Mouse (Mus musculus) frontal cortex, postnatal 14 days (tissue): ENCODE measurements around the gene Eif4g3.
A peak's percentile ranks its signal among the peaks of the same experiment; 100 is the strongest.
"Not testable (repeated sequence)": the region's sequence is repeated elsewhere in the genome, so short reads cannot be mapped to it uniquely, and the experiment has no call there.

Experiments used
- DNase-seq, 2 experiments: peaks; one replicate each; pipeline ENCODE4 v3.0.0; 2022; ENCODE audit warnings: low spot score in 2 of 2

Eif4g3 gene

DNA sequence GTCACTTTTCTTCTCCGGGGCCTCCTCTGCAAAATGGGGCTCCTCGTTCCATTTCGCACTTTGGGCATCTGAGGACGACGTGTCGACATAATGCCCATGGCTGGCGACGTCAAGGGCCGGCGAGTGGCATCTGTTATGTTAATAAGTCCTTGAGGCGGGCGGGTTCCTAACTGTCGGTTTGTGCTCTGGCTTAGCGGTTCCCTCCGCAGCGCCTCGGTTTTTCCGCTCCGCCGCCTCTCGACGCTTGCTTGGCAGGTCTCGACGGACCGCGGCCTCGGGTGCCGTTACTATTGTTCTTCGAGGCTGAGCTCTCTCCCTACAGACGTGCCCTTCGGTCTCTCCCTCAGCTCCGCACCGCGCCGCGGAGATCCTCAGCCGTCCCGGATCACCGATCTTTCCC lies at the start of gene Eif4g3:
Gene Eif4g3, plus strand, starts transcription at position 133 of the 400 bp plus-strand sequence.
- no peak for DNase-seq

DNA sequence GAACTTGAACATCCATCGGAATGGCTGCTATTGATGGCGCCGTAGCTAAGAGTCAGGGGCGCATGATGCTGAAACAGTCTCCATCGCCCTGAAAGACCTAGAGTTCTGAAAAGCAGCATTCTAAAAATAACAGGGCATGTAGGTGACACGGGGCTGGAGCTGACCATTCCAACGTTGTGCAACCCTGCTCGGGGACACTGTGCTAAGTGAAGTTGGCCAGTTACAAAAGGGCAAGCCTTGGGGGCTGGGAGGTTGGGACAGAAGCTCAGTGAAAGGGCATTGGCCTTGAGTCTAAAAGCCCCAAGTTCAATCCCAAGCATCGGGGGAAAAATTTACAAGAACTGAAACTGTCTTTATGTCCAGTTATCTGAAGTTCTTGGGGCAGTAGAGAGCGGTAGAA lies 49.3 kb upstream of the Eif4g3 start:
- DNase-seq = no peak

DNA sequence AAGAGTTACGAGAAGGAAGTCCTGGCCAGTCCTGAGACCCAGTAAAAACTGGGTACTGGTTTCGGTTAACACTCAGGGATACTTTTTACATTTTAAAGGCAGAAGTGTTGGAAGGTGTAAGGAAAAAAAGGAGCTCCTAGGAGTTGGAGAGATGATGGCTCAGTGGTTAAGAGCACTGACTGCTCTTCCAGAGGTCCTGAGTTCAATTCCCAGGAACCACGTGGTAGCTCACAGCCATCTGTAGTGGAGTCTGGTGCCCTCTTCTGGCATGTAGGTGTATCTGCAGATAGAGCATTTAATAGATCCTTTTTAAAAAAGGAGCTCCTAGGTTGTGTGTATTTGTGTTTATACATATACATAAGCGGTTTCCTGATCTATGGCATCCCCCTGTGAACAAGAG lies 47.4 kb upstream of the Eif4g3 start:
- DNase-seq = no peak

DNA sequence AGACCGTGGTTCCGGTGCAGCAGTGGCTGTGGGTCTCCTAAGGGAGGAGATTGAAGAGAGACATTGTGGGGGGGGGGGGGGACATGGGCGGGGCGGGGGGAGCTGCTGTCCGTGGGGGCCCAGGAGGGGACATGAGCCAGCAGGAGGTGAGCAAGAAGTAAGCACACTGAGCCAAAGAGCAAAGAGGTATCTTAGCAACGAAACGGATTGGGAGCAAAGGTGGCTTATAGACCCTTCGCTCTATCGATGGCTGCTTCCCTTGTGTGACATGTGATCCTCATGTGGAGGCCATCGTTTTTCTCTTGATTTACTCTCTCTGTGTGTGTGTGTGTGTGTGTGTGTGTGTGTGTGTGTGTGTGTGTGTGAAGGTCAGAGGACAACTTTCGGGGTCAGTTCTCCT lies 46.4 kb upstream of the Eif4g3 start:
- DNase-seq = no peak

DNA sequence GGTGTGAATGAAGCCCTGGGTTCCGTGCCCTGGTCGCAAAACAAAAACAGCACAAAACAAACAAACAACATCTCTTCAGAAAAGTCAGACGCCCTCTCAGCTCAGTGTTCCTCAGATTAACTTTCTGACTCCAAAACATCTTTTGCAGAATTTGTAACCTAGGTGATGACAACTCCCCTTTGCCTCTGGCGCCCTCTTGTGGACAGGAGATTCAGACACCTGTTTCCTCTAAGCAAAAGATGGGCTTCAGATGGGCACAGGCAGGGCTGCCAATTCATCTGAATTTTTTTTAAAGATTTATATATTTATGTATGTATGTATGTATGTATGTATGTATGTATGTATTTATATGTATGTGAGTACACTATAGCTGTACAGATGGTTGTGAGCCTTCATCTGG lies 40.0 kb upstream of the Eif4g3 start:
- peak in 1 of 2 experiments; percentile 56 for DNase-seq

DNA sequence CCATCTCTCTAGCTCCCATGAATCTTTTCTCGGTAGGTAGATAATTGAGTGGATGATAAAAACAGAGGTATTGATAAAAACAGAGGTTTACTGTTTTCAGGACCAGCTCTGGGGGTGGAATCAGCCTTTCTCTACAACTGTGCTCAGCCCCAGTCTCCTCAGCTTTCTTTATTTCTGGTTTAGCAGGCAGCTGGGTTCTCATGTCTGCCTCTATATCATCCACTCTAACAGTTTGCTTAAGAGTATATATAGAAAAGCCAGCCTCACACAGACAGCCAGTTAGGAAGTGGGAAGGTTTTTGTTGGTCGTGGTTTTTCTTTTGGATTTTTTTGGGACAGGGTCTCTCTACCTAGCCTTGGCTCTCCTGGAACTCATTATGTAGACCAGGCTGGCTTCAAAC lies 38.6 kb upstream of the Eif4g3 start:
- no peak for DNase-seq

DNA sequence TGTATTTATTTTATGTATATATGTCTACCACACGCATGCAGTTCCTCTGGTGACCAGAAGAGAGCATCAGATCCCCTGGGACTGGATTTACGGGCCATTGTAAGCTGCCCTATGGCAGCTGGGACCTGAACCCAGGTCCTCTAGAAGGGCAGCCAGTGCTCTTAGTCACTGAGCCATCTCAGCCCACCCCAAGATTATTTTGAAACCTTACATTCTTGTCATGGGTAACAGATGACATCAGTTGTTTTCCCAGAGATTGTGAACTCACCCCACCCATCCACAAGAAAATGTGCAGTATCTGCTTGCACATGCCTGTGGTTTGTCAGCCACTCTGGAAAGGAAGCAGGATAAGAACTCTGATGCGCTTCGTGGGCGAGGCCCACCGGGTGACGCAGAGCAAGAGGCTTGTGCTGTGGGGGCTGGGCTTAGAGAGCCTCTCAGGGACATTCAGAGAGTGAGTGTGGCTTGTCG lies 37.9 kb upstream of the Eif4g3 start:
- DNase-seq = no peak

DNA sequence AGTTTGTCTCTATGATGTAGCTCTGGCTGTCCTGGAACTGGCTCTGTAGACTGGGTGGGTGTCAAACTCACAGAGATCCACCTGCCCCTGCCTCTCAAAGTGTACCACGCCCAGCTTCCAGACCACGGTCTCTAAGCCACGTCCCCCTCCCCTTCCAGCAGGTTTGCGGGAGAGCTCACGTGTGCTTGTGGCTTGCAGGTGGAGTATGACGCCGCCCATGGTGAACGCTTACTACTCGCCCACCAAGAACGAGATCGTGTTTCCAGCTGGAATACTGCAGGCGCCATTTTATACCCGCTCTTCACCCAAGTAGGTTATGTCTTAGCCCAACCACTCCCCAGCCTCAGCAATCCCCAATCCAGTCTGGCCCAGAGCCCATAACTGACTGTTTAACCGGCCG lies 36.6 kb upstream of the Eif4g3 start:
- no peak for DNase-seq

DNA sequence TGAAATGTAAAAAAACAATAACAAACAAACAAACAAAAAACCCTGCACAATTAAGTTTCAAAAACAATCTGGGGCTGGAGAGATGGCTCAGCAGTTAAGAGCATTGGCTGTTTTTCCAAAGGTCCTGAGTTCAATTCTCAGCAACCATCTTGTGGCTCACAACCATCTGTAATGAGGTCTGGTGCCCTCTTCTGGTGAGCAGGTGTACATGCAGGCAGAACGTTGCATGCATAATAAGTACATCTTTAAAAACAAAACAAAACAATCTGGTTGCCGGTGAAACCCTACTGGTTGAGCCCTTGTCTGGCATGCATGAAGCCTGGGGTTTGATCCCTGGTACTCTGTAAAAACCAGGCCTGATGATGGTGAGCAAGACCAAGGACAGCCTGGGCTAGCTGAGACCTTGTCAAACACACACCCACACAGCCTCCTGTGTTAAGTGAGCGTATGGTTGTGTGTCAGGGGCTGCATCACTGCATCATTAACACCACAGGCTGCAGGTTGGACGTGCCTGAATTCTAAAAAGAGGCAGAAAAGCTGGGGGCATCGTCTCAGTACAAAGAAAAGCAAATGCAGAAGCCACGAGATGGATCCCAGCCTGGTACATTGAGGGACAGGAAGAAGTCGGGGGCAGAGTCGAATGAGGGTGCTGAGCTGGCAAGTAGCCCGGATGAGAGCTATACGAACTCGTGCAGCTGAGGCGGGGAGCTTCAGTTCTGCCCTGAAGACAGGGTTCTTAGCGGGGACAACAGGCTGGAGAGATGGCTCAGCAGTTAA lies 32.7 kb upstream of the Eif4g3 start:
- peak in 1 of 2 experiments; percentile 27 for DNase-seq

DNA sequence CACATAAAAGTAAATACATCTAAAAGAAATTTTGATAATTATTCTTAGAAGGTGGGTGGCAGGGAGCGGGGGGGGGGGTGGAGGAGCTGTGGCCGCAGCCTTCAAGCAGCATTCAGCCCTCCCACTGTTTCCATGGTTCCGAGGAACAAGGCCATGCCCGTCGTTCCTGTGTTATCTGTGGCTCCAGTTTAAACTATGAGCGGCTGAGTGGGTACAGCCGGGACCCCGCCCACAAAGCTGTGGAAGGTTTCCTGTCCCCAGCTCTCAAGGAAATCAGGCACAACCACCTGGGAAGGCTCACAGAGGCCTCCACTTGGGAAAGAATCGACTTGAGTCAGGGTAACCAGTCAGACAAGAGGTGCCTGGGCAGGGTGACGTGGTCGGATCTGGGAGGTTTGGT lies 32.1 kb upstream of the Eif4g3 start:
- no peak for DNase-seq

DNA sequence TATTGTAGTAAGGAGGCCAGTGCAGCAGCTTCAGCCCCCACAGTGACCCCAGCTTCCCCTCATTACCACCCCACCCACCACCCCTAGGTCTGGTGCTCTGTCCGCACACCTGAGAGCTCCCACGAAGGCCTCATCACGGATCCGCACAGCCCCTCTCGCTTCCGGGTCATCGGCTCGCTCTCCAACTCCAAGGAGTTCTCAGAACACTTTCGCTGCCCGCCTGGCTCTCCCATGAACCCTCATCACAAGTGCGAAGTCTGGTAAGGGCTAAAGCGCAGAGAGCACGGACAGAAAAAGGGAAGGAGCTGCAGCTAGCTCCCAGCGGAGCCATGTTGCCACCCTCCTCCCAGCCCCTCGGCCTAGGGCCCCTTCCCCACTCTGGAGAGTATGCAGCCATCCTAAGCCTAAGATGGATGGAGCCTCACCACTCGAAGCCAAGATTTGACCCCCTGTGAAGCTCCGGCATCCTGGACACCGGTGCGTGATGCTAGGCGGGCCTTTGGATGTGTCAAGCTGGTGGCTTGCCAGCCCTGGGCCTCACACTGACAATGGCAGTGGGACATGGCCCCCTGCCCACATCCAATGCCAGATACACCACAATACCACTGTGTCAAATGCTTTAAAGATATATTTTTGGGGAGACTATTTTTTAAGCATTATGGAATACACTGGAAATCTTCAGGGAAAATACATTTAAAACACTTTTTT lies 30.0 kb upstream of the Eif4g3 start:
- no peak for DNase-seq

DNA sequence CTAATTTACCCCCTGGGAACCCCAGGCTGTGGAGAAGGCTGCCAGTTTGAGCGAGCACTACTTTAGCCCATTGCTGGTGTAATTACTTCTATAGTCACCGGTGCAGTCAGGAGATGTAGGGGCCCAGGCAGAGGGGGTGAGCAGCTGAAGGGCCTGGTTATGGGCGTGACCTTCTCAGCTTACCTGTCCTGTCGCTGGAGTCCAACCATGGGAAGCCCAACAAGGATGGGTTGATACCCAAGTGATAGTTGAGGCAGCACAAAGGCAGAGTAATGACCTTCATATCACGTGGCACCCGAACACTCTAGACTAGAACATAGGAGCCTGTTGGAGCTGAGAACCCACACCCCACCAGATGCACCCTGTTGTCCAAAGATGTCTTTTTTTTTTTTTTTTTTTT lies 29.4 kb upstream of the Eif4g3 start:
- DNase-seq = no peak

DNA sequence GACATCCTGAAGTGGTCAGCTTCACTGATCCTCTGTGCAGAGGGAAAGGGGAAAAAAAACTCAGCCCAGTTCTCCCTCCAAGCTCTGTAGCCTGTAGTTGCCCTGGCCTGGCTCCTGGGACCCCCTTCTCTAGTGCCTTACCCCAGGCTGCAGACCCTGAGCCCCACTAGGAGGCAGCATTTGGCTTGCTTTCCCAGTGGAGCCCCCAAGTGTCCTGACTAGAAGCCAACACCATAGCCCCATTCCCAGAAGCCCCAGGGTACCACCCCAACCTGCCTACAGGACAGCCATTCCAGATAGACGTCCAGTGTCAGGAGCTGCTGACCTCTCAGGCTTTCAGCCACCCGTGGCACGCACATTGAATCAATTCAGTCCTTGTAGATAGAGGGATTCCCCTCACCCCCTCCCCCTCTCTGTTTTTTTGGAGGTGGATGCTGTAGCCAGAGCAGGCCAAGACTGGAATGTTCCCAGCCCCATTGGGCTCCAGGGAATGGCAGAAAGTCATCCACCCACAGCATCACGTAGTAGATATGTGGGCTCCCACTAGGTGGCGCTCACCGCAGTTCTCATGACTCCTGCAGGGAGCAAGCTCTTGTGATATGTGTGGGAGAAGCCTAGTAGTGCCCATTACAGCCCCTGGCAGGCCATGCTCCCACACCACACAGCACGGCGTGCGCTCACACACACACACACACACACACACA lies 28.8 kb upstream of the Eif4g3 start:
- peak; percentile 68 to 77 for DNase-seq

DNA sequence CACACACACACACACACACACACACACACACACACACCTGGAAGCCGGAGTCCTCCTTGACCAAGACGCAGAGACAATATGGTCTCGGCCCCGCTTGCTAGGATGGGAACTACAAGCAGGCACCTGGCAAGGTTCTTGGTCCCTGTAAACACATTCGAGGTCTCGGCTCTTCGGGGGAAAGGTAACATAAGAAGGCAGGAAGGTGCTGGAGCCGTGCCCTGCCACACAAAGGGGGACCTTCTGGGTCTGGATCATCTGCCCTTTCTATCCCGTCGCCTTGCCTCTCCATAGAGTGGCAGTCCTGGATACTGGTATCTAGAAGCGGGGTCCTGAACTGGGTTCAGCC lies 28.3 kb upstream of the Eif4g3 start:
- DNase-seq = no peak

DNA sequence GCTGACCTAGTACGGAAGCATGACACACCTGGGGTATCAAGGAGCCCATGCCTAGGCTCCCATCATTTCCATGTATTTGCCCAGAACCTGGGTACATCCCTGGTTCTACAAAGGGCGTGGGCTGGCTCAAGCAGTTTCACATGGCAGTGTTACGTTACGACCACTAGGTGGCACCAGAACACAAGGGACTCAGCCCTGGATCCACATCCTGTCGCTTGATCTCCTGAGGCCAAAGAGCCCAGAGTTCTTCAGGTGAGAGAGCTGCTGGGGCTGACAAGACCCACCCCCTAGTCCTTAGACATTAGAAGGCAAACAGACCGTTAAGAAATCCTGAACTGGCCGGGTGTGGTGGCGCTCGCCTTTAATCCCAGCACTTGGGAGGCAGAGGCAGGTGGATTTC lies 24.6 kb upstream of the Eif4g3 start:
- DNase-seq = peak; percentile 57 to 65

DNA sequence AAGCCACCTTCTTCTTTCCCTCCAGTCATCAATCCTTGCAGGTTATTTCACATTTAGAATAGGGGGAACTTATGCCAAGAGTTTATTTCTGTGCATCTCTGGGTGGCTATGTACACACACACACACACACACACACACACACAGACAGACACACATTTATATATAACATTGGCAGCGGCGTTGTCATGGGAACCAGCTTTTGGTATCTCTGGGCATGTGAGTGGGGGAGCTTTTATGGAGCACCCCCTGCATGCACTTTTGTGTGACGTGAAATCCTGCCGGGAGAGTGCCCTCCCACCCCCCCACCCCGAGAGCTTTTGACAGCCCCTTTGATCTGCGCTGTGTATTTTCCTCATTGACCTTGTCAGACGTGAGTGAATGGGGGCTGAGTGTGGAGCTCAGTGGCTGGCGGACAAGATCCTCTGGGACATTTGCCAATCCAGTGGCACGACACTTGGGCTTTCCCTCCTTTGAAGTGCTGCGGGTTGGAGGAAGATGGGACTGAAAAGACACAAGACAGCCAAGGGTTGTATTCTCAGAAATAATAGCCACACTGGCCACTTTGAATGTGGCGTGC lies 22.1 kb upstream of the Eif4g3 start:
- not testable (repeated sequence) for DNase-seq

DNA sequence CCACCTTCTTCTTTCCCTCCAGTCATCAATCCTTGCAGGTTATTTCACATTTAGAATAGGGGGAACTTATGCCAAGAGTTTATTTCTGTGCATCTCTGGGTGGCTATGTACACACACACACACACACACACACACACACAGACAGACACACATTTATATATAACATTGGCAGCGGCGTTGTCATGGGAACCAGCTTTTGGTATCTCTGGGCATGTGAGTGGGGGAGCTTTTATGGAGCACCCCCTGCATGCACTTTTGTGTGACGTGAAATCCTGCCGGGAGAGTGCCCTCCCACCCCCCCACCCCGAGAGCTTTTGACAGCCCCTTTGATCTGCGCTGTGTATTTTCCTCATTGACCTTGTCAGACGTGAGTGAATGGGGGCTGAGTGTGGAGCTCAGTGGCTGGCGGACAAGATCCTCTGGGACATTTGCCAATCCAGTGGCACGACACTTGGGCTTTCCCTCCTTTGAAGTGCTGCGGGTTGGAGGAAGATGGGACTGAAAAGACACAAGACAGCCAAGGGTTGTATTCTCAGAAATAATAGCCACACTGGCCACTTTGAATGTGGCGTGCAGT lies 17.9 kb upstream of the Eif4g3 start:
- not testable (repeated sequence) for DNase-seq

DNA sequence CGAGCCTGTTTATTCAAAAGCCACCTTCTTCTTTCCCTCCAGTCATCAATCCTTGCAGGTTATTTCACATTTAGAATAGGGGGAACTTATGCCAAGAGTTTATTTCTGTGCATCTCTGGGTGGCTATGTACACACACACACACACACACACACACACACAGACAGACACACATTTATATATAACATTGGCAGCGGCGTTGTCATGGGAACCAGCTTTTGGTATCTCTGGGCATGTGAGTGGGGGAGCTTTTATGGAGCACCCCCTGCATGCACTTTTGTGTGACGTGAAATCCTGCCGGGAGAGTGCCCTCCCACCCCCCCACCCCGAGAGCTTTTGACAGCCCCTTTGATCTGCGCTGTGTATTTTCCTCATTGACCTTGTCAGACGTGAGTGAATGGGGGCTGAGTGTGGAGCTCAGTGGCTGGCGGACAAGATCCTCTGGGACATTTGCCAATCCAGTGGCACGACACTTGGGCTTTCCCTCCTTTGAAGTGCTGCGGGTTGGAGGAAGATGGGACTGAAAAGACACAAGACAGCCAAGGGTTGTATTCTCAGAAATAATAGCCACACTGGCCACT lies 13.7 kb upstream of the Eif4g3 start:
- DNase-seq = not testable (repeated sequence)

DNA sequence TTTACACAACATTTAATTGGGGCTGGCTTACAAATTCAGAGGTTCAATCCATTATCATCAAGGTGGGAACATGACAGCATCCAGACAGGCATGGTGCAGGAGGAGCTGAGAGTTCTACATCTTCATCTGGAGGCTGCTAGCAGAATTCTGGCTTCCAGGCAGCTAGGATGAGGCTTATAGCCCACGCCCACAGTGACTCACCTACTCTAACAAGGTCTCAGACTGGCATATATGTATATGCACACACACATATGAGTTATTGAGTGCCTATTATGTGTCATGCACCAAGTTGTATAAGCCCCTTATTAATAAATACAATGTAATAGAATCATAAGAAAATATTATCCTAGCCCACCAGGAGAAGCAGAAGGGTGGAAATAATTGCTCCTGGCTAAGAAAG lies 10.0 kb upstream of the Eif4g3 start:
- no peak for DNase-seq

DNA sequence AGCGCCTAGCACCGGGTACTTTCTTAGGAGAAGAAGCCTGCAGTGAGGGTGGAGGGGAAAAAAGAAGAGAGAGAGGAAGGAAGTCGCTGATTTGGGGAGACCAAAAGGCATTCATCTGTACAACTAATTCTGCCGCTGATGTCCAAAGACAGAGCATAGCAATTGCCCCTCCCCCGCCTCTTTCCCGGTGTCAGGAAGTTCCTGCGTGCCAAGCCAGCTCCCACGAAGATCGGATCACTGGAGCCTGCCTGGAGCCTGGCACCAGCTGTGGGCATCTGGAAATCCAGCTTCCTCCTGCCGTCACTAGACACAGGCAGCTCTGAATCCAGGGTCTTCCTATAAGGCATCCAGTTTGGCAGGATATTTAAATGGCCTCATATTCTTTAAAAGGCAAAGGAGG lies 8.6 kb upstream of the Eif4g3 start:
- DNase-seq = no peak

DNA sequence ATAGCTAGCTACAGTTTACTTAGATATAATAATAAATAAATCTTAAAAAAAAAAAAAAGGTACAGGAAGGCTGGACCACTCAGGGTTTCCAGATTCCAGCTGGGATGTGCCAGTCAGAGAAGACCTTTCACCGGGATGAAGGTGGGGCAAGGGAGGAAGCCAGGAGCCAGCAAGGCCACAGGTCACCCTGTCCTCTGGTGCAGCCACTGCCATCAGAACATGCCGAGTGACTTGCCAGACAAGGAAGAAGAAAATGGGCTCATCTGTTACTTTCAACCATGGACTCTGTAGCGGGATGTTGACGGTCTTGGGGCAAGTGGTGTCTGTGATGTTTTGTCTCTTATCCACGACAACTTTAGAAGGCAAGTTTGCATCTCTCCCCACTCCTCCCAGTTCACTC lies 8.1 kb upstream of the Eif4g3 start:
- no peak for DNase-seq

DNA sequence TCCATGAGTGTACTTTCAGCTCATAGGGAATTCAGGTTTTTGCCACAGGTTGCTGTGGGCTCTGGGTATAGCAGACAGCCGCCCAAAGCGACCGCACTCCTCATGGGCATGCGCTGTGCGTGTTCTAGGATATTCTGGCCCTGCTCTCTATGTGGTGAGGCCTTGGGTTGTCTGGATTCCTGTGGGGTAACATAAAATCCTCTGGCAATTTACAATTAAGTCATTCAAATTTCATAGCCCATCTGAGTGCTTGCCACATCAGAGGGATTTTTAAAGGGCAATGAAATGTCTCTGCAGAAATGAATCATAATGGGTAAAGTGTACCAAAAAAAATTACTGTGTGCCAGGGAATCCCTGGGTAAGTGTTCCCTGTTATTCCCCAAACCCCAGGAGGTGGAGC lies 3.4 kb upstream of the Eif4g3 start:
- DNase-seq = no peak
